Mouse (Mus musculus) c-Kit-negative CD71-positive TER-119-positive erythroid progenitor cells, embryonic 14.5 days (primary cell): ENCODE data around the gene Bri3bp.
"Not testable (repeated sequence)": the region's sequence is repeated elsewhere in the genome, so short reads cannot be mapped to it uniquely, and the experiment has no call there.

Source experiments
- DNase-seq: peaks from one replicate; pipeline ENCODE4 v3.0.0-alpha.2; 2013; ENCODE audit warnings: low read depth, low spot score

Bri3bp gene

DNA sequence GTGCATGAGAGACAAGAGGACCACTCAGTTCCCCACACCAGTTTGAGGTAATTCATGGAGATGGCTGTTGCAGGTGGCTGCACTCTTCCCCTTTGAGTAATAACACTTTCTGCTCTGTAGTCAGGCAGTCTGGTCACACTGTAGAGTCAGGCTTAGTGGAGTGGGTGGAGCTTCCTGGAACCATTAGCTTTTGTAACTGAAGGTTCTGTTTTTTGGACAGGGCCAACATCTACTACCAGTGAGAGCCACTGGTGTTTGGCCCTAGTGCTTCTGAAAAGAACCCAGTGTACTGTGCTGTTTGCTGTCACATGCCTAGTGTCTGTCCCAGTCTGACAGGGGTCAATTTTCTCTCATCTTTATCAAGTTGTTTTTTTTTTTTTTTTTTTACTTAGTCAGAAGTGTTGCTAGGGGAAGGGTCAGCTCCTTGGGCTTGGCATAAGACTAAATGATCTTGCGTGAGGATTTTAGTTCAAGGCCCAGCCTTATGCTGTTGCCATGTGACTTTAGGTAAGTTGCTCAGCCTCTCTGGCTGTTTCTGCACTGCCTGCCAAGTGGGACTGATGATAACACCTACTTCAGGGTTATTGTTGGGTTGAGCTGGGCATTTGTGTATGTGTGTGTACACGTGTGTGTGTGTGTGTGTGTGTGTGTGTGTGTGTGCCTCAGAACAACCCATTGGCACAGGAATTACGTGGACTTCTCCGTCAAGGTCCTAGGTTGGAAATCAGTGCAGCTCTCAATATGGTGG, 43.8 kb downstream of the Bri3bp start:
- DNase-seq, result no peak

- DNase-seq, result no peak
Measured at GRCm38 (mm10) chr5:125486088-125486487, 44.7 kb downstream of the Bri3bp start.

- DNase-seq, result no peak
Measured at GRCm38 (mm10) chr5:125487375-125488115, 46.2 kb downstream of the Bri3bp start.

DNA sequence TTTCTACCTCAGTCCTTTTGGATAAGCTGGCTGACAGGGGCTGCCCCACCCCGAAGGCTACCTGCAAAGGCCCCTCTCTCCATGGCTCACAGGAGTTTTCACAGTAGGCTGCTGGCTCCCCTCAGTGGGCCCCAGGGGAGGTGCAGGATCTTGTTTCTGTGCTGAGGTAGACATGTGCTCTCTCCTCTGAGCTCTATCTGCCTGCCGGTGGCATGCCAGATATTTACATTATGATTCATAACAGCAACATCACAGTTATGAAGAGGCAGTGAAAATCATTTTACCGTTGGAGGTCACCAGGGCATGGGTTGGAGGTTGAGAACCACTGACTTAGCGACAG, 46.7 kb downstream of the Bri3bp start:
- DNase-seq, result no peak

DNA sequence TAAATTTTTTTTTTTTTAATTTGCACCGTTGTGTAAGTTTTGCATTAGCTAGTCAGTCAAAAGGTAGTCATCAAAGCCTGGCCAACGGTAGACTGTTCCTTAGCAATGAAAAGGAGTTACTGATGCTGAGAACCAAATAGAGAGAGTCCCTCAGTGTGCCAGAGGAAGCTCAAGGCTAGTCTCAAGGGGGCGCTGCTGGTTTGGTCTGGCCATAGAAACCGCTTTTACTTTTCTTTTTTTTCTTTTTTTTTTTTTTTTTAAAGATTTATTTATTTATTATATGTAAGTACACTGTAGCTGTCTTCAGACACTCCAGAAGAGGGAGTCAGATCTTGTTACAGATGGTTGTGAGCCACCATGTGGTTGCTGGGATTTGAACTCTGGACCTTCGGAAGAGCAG, 47.6 kb downstream of the Bri3bp start:
- DNase-seq, result not testable (repeated sequence)

GRCm38 (mm10) chr5:125491107-125491506, 49.7 kb downstream of the Bri3bp start:
- no peak for DNase-seq

- DNase-seq, result no peak
Measured at GRCm38 (mm10) chr5:125492379-125493092, 51.2 kb downstream of the Bri3bp start.

DNA sequence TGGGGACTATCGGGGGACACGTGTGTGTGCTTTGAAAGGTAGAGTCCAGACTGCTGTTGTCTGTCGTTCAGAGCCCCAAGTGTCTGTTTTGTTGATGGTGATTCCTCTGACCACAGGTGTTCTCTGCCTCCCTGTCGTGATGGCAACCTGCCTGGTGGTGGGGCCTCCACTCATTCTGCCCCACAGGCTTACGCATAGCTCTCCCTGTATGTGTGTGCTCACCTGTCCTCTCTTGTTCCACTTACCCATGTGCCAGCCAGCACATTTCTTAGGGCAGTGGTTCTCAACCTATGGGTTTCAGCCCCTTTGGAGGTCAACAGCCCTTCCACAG, 51.7 kb downstream of the Bri3bp start:
- no peak for DNase-seq

DNA sequence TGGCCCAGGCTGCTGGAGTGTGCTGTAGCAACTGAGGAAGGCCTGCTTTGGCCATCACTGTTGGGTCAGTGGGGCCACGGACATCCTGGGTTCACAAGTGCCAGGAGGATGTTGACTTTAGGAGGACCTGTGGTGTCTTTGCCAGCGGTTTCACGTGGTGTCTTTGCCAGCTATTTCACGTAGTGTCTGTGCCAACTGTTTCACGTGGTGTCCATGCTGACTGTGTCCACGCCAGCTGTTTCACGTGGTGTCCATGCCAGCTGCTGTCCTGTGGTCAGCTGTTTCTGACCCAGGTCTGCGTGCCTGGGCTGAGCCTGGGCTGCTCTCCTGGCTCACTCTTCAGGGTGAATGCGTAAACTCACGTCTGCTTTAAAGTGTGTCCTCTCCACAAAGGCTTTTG, 54.3 kb downstream of the Bri3bp start:
- no peak for DNase-seq

DNA sequence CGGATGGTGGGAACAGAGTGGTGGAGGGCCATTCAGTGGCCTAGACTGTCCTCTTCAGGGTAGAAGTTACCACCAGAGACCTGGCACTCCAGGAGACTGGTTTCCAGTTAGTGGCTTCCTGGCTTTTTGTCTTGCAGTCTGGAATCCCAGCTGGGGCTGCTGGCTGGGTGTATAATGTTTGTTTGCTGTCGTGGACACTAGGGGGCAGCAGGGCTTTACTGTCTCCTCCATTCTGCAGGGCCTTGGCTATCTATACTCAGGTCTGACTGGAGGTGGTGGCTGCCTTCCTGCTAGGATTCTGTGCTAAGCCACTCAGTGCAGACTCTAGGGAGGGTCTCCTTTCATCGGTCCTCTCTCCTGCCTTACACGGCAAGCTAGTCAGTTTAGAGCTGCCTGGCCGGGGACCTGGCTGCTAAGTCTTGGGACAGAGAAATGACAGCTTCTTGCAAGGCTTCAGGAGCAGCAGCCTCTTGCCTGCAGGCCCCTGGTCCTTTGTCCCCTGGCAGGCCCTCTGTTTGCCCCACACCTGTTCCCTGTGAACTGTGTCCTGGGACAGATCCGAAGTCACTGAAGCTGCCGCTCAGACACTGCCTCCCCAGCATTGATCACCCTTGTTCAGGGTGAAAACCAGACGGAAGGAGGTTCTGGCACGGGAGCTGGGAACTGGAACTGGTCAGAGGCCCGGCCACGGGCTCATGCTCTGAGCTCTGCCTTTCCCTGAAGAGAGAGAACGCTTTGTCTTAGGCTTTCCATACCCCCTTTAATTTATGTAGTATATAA, 56.6 kb downstream of the Bri3bp start:
- DNase-seq, result peak; percentile 21

DNA sequence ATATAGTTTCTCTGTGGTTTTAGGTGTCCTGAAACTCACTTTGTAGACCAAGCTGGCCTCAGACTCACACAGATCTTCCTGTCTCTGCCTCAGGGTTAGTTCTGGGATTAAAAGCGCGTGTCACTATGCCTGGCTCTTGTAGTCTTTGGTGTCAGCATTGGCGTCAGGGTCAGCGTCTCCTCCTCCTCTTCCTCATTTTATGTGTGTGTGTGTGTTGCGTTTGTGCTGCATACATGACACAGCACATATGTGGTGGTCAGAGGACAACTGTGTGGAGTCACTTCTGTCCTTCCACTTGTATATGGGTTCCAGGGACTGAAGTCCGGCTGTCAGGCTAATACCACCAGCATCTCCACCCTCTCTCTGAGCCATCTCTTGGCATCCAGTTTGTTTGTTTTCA, 60.1 kb downstream of the Bri3bp start:
- no peak for DNase-seq

DNA sequence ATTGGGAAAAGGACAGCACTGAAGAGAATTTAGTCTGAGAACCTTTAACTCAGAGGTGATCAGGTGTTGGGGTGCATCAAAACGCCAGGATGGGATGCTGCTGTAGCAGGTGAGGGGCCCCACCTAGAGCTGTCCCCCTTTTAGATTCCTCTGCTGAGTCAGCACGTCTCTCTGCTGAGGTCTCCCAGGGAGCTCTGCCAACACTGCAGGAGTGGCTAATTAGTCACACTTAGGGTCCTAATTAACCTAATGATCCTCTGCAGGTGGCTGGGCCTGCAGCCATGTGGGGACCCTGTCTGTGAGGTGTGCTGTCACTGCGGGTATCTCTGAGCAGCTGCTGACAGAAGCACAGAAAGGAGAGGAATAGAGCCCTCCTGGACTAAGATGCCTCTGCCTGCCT, 60.8 kb downstream of the Bri3bp start:
- no peak for DNase-seq

- no peak for DNase-seq
Measured at GRCm38 (mm10) chr5:125503628-125504027, 62.3 kb downstream of the Bri3bp start.

- no peak for DNase-seq
Measured at GRCm38 (mm10) chr5:125504692-125505091, 63.3 kb downstream of the Bri3bp start.

- no peak for DNase-seq
Measured at GRCm38 (mm10) chr5:125505968-125506367, 64.6 kb downstream of the Bri3bp start.

- DNase-seq, result no peak
Measured at GRCm38 (mm10) chr5:125507582-125507981, 66.2 kb downstream of the Bri3bp start.

DNA sequence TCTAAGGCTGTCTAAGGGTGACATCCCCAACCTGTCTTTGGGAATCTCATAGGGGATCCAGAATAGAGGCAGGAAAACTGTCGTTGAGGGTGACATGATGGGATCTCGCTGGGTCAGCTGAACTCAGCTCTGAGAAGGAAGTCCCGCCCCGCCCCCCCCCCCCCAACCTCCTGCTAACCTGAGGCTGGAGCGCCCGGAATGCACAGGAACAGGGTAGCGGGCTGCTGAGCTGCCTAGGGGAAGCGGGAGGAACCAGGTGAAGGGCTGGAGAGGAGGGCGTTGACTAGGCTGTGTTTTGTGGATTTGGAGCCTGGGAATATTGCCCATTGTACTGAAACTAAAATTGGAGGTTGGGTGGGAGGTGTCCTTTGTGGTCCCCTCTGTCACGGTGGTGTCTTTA, 66.6 kb downstream of the Bri3bp start:
- DNase-seq, result no peak

DNA sequence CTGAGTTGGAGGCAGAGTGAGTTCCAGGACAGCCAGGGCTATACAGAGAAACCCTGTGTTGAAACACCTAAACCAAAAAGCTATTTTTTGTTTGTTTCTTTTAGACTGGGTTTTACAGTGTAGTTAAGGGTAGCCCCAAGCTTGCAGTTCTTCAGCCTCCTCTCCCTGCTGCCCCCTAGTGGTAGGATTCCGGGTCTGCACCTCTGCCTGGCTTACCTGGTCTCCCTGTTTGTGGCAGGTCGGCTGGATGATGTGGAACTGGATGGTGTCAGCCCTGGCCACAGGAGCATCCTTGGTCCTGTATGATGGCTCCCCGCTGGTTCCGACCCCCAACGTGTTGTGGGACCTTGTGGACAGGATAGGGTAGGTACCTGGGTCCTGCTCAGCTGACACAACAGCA, 68.2 kb downstream of the Bri3bp start:
- peak; percentile 62 for DNase-seq
